In genomic region chr10:100044153-100044552, GRCm38 (mm10) we compare ENCODE assay signal across 17 mouse cellular contexts.
"Had no signal": no experiment of that assay in that cellular context is flagged by ENCODE, and none has a peak within 500 bp of the region (broad histone marks: within the 10 kb centered on the region; RNA-seq: fewer than 3 reads in every experiment).

No protein-coding gene starts in this region.

- H3K4me2 ChIP-seq: liver, embryonic 15.5 days; lung, embryonic 15.5 days; midbrain, embryonic 11.5 days; midbrain, embryonic 13.5 days; midbrain, embryonic 15.5 days; neural tube, embryonic 12.5 days had no signal

- H3K4me1 ChIP-seq: megakaryocyte, embryonic 14.5 days; midbrain, embryonic 13.5 days; midbrain, embryonic 15.5 days; neural tube, embryonic 12.5 days had no signal

- ATAC-seq: liver, postnatal 0 days; lung, postnatal 0 days; midbrain, embryonic 13.5 days; midbrain, embryonic 15.5 days had no signal

- H3K27ac ChIP-seq: liver, embryonic 15.5 days; lung, embryonic 15.5 days; macrophage; midbrain, embryonic 13.5 days; midbrain, embryonic 15.5 days; neural tube, embryonic 12.5 days had no signal

- H3K36me3 ChIP-seq: liver, embryonic 15.5 days; lung, embryonic 15.5 days; midbrain, embryonic 13.5 days; midbrain, embryonic 15.5 days; neural tube, embryonic 12.5 days had no signal

- DNase-seq: liver, postnatal 0 days; lung, adult 2 months; lung, postnatal 14 days; lung, postnatal 36 days; right cerebral cortex, postnatal 14 days; thymus, adult 2 months; thymus, postnatal 25 days; thymus, postnatal 4 days had no signal

- H3K9me3 ChIP-seq: liver, embryonic 15.5 days; lung, embryonic 15.5 days; midbrain, embryonic 13.5 days; midbrain, embryonic 15.5 days; neural tube, embryonic 12.5 days had no signal

- H3K9ac ChIP-seq: liver, embryonic 15.5 days; liver, postnatal 0 days; lung, embryonic 15.5 days; midbrain, embryonic 13.5 days; midbrain, embryonic 15.5 days; neural tube, embryonic 12.5 days had no signal

- H3K27me3 ChIP-seq: liver, embryonic 15.5 days; lung, embryonic 15.5 days; megakaryocyte, embryonic 14.5 days; midbrain, embryonic 13.5 days; midbrain, embryonic 15.5 days; neural tube, embryonic 12.5 days had no signal

- H3K4me3 ChIP-seq: liver, embryonic 15.5 days; lung, embryonic 15.5 days; megakaryocyte, embryonic 14.5 days; midbrain, embryonic 13.5 days; midbrain, embryonic 15.5 days; neural tube, embryonic 12.5 days had no signal
